Mouse (Mus musculus) heart, embryonic 12.5 days (tissue): ENCODE data around the gene Ralgapb. TPM values are rescaled to one million over a fixed set of nuclear protein-coding genes. Genes with fewer than 3 reads are reported as not detected.
"Not testable (repeated sequence)": the region's sequence is repeated elsewhere in the genome, so short reads cannot be mapped to it uniquely, and the experiment has no call there.

Experiments
- ATAC-seq: fragments of 200-750 bp; cut with Nextera tagmentation; 2 replicates; pipeline ENCODE4 v1.8.0; 2017; ENCODE audit warnings: moderate TSS enrichment, moderate library complexity; ENCODE audit not compliant: insufficient number of reproducible peaks, low FRiP score
- H3K27ac ChIP-seq: fragments of 300-500 bp; sonication (generic); 2 replicates; pipeline ENCODE4 v1.5.1; 2016; ENCODE audit warnings: mild to moderate bottlenecking, moderate library complexity; ENCODE audit not compliant: poor library complexity, severe bottlenecking
- H3K27me3 ChIP-seq: fragments of 300-500 bp; sonication (generic); replicated peaks from 2 replicates; pipeline ENCODE4 v1.6.1; 2016; ENCODE audit warnings: mild to moderate bottlenecking, moderate library complexity
- H3K36me3 ChIP-seq: fragments of 300-500 bp; sonication (generic); 2 replicates; pipeline ENCODE4 v1.6.1; 2016; ENCODE audit warnings: mild to moderate bottlenecking, moderate library complexity
- H3K4me1 ChIP-seq: fragments of 300-500 bp; sonication (generic); replicated peaks from 2 replicates; pipeline ENCODE4 v1.6.1; 2016; ENCODE audit warnings: mild to moderate bottlenecking
- H3K4me2 ChIP-seq: fragments of 300-500 bp; sonication (generic); 2 replicates; pipeline ENCODE4 v1.6.1; 2016; ENCODE audit warnings: mild to moderate bottlenecking, moderate library complexity
- H3K4me3 ChIP-seq: fragments of 300-500 bp; sonication (generic); 2 replicates; pipeline ENCODE4 v1.5.1; 2016; ENCODE audit warnings: mild to moderate bottlenecking
- H3K9ac ChIP-seq: fragments of 300-500 bp; sonication (generic); 2 replicates; pipeline ENCODE4 v1.6.1; 2016; ENCODE audit warnings: mild to moderate bottlenecking, moderate library complexity
- H3K9me3 ChIP-seq: fragments of 300-500 bp; sonication (generic); replicated peaks from 2 replicates; pipeline ENCODE4 v1.6.1; 2016; ENCODE audit warnings: mild to moderate bottlenecking, moderate library complexity
- WGBS: fragments of 180-500 bp; shearing (Covaris S2); methylation state at CpG from one replicate; pipeline ENCODE4 v1.1.7; 2016; 5-methylcytosine and 5-hydroxymethylcytosine counted together
- polyA plus RNA-seq: library from polyadenylated mRNA; unstranded; fragments of >200 nt; fragmentation: Nextera tagmentation; extraction: Ambion mirVana; gene quantifications from 2 replicates; pipeline ENCODE4 v1.2.1, GENCODE M21; 2016

Gene Ralgapb
- polyA plus RNA-seq, 1 experiment from 2014 or later: 15.8 TPM

DNA sequence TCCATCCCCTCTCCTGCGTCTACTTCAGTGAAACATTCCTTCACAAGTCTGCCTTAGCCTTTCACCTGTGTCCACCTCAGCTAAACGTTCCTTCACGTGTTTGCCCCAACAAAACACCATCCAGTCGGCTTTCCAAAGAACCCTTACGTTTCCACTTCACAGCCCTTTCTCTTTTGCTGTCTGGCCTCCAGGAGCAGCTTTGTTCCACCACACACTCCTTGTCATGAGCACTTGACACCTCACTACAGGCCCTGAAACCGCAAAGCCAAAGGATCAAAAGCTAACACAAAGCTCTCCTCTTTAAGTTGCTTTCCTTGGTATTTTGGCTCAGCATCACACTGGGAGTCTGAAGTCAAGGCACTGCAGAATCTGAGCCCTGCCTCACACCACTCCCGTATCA lies 36.1 kb upstream of the Ralgapb start:
- WGBS: 56% methylated on average over 7 of the region's 7 CpGs
- Histone ChIP-seq H3K9ac (no peak overlapping the region), H3K36me3 (no peaks in the 10 kb centered on the region), H3K4me1 (peaks cover 4% of the 10 kb centered on the region), H3K4me3 (no peak overlapping the region), H3K9me3 (no peaks in the 10 kb centered on the region), H3K27me3 (peaks cover 47% of the 10 kb centered on the region), H3K4me2 (no peak overlapping the region), H3K27ac (no peak overlapping the region)
- ATAC-seq: no peak

DNA sequence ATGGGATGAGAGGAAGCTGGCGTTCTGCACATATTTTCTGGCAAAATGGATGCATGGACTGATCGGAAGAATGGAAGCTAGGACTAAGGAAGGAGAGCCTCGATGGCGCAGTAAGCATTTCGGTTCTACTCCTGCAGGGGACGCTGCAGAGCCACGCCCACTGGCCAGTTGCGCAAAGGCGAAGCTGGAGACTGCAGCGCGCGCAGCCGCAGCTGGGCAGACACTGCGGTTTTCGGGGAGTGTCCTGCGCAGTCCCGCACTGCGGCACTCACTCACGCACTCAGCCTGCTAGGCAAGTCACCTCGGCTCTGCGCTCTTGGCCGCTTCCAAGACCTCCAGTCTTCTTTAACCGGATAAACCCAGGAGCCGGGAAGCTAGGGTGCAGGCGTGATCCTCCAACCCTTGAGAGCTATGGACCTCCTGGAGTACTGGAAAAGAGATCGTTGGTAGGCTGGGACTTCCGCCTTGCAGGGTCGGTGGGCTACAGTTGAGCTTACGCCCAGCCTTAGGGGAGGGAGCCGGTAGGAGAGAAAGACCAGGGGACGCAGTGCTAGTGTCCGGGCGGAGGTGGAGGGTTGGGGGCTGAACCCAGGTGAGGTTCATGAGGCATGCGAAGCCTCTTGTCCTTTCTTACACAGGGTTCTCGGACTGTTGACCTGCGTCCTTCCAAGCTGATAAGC lies 34.1 kb upstream of the Ralgapb start, which contains the start of gene Snhg11:
Snhg11 (plus strand) TSS at position 196 of the 680 bp plus-strand sequence.
- ATAC-seq: no peak
- Histone ChIP-seq H3K27me3 (peaks cover 47% of the 10 kb centered on the region), H3K9ac (peak within 1 kb of the TSS; percentile 26; the same call in 1 of the 2 replicates), H3K4me1 (peaks cover 4% of the 10 kb centered on the region), H3K27ac (no peak within 1 kb of the TSS), H3K4me2 (peak within 1 kb of the TSS; percentile 65), H3K4me3 (peak within 1 kb of the TSS; percentile 41), H3K9me3 (no peaks in the 10 kb centered on the region), H3K36me3 (no peaks in the 10 kb centered on the region)
- 2% methylated on average over 36 of the region's 36 CpGs for WGBS

DNA sequence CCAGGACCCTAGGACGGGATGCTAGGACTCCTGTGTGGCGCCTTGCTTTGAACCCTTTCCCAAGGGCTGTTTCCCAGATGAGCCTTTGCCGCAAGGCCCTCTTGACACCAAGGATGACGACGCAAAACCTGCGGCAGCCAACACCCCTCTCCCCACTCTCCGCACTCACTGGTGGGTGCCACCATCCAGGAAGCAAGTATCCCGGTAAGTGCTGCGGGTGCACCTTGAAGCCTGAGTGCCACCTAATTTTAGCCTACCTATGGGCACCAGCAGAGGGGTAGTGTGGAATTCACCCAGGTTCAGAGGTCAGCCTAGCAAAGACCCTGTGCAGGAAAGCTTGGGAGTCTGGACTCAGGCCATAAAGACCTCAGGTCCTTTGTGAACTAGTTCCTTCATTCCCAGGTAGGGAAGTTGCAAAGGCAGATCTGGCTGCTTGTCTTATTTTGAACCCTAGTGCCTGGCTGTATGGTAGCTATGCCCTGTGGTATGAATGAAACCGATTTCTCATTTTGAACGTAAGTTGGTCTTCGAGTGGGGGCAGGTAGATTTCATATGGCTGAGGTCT lies 33.4 kb upstream of the Ralgapb start:
- peak overlapping the region; percentile 65 for H3K4me2 ChIP-seq
- no peak for ATAC-seq
- 22% methylated on average over 12 of the region's 12 CpGs for WGBS
- H3K9ac ChIP-seq: no peak overlapping the region
- no peaks in the 10 kb centered on the region for H3K36me3 ChIP-seq
- peaks cover 47% of the 10 kb centered on the region for H3K27me3 ChIP-seq
- no peaks in the 10 kb centered on the region for H3K9me3 ChIP-seq
- peaks cover 4% of the 10 kb centered on the region for H3K4me1 ChIP-seq
- H3K27ac ChIP-seq: no peak overlapping the region
- H3K4me3 ChIP-seq: no peak overlapping the region

DNA sequence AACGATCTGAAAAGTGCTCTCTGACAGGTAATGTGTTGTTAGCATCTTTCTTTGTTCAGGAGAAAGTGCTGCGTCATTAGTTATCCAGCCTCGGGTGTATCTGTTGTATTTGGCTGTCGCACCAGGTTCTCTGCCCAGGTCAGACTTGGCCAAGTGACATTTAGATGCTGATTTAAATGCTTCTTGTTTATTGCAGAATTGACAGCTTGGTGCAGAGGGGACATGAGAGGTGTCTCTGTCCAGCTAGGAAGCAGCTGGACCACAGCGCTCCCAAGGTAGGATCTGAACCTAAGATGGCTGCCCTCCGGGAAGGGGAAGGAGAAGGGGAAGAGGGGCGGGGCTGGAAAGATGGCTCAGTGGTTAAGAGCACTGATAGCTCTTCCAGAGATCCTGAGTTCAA lies 32.9 kb upstream of the Ralgapb start:
- Histone ChIP-seq H3K4me1 (peaks cover 4% of the 10 kb centered on the region), H3K4me3 (no peak overlapping the region), H3K36me3 (no peaks in the 10 kb centered on the region), H3K27me3 (peaks cover 45% of the 10 kb centered on the region), H3K9me3 (no peaks in the 10 kb centered on the region), H3K9ac (no peak overlapping the region), H3K27ac (no peak overlapping the region), H3K4me2 (no peak overlapping the region)
- WGBS: 59% methylated on average over 7 of the region's 7 CpGs
- ATAC-seq: no peak

DNA sequence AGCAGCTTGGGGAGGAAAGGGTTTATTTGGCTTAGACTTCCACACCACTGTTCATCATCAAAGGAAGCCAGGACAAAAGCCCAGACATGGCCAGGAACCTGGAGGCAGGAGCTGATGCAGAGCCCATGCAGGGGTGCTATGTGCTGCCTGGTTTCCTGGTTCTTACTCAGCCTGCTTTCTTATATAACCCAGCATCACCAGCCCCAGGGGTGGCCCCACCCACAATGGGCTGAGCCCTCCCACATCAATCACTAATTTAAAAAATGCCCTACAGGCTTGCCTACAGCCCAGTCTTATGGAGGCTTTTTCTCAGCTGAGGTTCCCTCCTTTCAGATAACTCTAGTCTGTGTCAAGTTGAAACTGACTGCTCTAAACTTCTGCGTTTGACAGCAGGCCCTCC lies 31.8 kb upstream of the Ralgapb start:
- no peak overlapping the region for H3K4me3 ChIP-seq
- ATAC-seq: no peak
- H3K27ac ChIP-seq: no peak overlapping the region
- H3K27me3 ChIP-seq: peaks cover 45% of the 10 kb centered on the region
- no peak overlapping the region for H3K4me2 ChIP-seq
- peaks cover 4% of the 10 kb centered on the region for H3K4me1 ChIP-seq
- WGBS: 83% methylated on average over 1 of the region's 1 CpGs
- H3K36me3 ChIP-seq: no peaks in the 10 kb centered on the region
- H3K9me3 ChIP-seq: no peaks in the 10 kb centered on the region
- H3K9ac ChIP-seq: no peak overlapping the region

- H3K27ac ChIP-seq: no peak overlapping the region
These were observed 30.1 kb upstream of the Ralgapb start for GRCm38 (mm10) chr2:158379354-158380078.

DNA sequence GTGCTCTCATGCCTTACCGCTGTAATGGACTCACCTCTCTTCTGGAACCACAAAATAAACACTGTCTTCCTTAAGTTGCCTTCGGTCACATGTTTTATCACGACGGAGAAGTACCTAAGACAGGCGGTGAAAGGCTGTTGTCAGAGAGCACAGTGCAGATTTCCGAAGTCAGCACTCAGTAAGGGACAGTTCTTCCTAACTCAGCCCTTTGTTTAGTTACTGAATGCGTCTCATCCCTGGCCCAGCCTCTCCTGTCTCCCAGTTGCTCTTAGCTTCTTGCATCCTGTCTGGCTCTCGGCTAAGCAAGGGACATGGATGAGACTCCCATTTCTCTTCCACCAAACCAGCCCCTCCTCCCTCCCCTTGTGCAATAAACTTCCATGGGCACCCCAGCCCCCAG lies 23.6 kb upstream of the Ralgapb start:
- Histone ChIP-seq H3K27ac (no peak overlapping the region), H3K4me2 (no peak overlapping the region), H3K4me1 (no peaks in the 10 kb centered on the region), H3K9ac (no peak overlapping the region), H3K9me3 (no peaks in the 10 kb centered on the region), H3K27me3 (no peaks in the 10 kb centered on the region), H3K4me3 (no peak overlapping the region), H3K36me3 (no peaks in the 10 kb centered on the region)
- WGBS: 31% methylated on average over 8 of the region's 8 CpGs
- ATAC-seq: no peak

More at GRCm38 (mm10) chr2:158379354-158380078, 30.1 kb upstream of the Ralgapb start:
- peaks cover 4% of the 10 kb centered on the region for H3K4me1 ChIP-seq
- H3K4me2 ChIP-seq: no peak overlapping the region
- no peak overlapping the region for H3K4me3 ChIP-seq
- no peak for ATAC-seq
- peaks cover 30% of the 10 kb centered on the region for H3K27me3 ChIP-seq
- no peaks in the 10 kb centered on the region for H3K36me3 ChIP-seq
- no peak overlapping the region for H3K9ac ChIP-seq
- WGBS: 43% methylated on average over 13 of the region's 13 CpGs
- H3K9me3 ChIP-seq: no peaks in the 10 kb centered on the region

DNA sequence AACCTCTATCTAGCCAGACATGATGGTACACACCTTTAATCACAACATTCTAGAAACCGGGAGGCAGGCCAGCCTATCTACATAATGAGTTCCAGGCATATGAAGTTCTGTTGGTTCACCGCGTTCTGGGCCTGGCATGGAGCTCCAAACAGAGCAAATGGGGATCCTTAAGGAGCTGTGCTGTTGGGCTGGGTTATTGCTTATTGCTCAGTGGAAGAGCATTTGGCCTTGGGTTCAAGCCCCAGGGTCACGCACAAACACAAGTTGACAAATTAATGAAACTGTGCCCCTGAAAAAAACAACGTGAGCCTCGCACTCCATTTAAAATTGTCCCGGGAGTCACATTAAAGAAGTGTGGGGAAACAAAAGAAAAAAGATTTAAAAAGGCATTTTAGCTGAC lies 20.2 kb upstream of the Ralgapb start:
- Histone ChIP-seq H3K4me3 (no peak overlapping the region), H3K27ac (no peak overlapping the region), H3K4me2 (no peak overlapping the region), H3K4me1 (no peaks in the 10 kb centered on the region), H3K27me3 (no peaks in the 10 kb centered on the region), H3K9me3 (no peaks in the 10 kb centered on the region), H3K36me3 (no peaks in the 10 kb centered on the region), H3K9ac (no peak overlapping the region)
- 88% methylated on average over 7 of the region's 7 CpGs for WGBS
- ATAC-seq: no peak

- 75% methylated on average over 6 of the region's 6 CpGs for WGBS
- H3K27ac ChIP-seq: no peak overlapping the region
- H3K4me1 ChIP-seq: no peaks in the 10 kb centered on the region
- no peaks in the 10 kb centered on the region for H3K27me3 ChIP-seq
- no peak overlapping the region for H3K9ac ChIP-seq
- H3K4me3 ChIP-seq: no peak overlapping the region
- H3K9me3 ChIP-seq: no peaks in the 10 kb centered on the region
- H3K4me2 ChIP-seq: no peak overlapping the region
- no peaks in the 10 kb centered on the region for H3K36me3 ChIP-seq
- ATAC-seq: no peak
These were observed 13.3 kb upstream of the Ralgapb start for GRCm38 (mm10) chr2:158396369-158396768.

DNA sequence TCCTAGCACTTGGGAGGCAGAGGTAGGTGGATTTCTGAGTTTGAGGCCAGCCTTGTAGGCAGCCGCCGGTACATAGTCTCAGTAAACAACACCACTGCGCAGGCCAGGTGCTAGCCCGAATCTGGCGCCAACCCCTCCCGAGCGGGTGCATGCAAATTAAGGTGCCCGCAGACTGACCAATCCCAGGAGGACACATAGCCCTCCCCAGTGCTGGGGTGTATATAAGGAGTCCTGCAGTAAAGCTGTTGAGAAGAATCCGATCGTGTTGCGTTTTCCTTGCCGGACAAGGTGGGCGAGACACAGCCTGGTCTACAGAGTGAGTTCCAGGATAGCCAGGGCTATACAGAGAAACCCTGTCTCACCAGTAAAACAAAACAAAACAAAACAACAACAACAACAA lies 12.5 kb upstream of the Ralgapb start:
- not testable (repeated sequence) for H3K9me3 ChIP-seq, H3K27me3 ChIP-seq, H3K36me3 ChIP-seq, H3K4me3 ChIP-seq, ATAC-seq, H3K4me2 ChIP-seq, H3K9ac ChIP-seq, H3K27ac ChIP-seq, H3K4me1 ChIP-seq
- 59% methylated on average over 13 of the region's 13 CpGs for WGBS

DNA sequence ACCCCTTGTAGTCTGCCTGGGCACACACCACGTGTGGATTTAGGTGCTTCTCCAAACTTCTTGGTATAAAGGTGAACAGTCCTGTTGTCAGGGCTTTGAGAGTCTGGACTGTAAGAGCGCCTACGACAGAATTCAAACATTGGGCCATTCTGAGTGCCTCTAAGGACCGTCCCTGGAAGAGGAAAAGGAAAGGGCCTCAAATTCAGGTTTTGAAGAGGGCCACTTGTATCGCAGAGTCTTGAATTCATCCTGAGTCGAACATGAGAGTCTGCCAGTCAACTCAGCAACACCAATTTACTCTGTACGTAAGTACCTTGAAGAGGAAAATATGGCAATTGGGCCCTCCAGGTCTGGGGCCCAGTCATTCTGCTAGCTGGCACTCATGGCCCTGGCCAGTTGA lies 6.7 kb upstream of the Ralgapb start:
- no peaks in the 10 kb centered on the region for H3K4me1 ChIP-seq
- no peak overlapping the region for H3K27ac ChIP-seq
- no peak for ATAC-seq

More for the DNA sequence above, 6.7 kb upstream of the Ralgapb start:
- Histone ChIP-seq H3K36me3 (no peaks in the 10 kb centered on the region), H3K9me3 (no peaks in the 10 kb centered on the region), H3K9ac (no peak overlapping the region), H3K27me3 (no peaks in the 10 kb centered on the region), H3K4me2 (no peak overlapping the region), H3K4me3 (no peak overlapping the region)
- WGBS: 80% methylated on average over 7 of the region's 7 CpGs
